Mouse (Mus musculus): ENCODE measurements around the gene Tspear.
"Not testable (repeated sequence)": the region's sequence is repeated elsewhere in the genome, so short reads cannot be mapped to it uniquely, and the experiment has no call there.

DNA sequence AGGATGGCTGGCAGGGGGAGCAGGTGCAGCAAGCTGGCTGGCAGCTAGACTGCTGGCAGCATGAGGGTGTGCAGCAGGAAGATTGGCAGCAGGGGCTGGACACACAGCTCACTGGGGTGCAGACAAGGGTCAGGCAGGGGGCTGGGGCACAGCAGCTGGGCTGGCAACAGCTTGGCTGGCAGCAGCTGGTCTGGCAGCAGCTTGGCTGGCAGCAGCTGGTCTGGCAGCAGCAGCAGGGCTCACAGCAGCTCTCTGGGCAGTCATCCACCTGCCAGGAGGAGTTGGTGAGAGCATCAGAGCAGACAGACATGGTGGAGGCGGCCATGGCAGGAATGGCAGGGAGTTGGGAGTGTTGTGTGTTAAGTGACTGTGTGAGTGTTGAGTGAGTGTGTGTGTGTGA, 101.5 kb downstream of the Tspear start, which contains the start of gene Gm7137:
- TF ChIP-seq POLR2A (IDR thresholded peaks at IDR 0.05; ENCODE audit: low read depth, low read length); CTCF (IDR thresholded peaks at IDR 0.05; ENCODE audit: extremely low read depth, insufficient read depth, insufficient read length, insufficient replicate concordance): not testable (repeated sequence)
